In genomic region chr10:59920810-59921681, GRCm38 (mm10) we compare ENCODE assay signal across 7 mouse cellular contexts. TPM values are rescaled to one million over a fixed set of nuclear protein-coding genes. Genes with fewer than 3 reads are reported as not detected.
DNase-seq lines count a peak whose midpoint lies in the region; ATAC-seq and TF ChIP-seq lines count a peak whose summit lies in the region.

No protein-coding gene starts in this region.

- H3K9me3 ChIP-seq in forebrain, postnatal 0 days (ENCODE audit: low read length) = no peaks in the 10 kb centered on the region
- no peaks in the 10 kb centered on the region for H3K9me3 ChIP-seq in hindbrain, embryonic 12.5 days (replicated peaks)

- H3K27ac ChIP-seq in forebrain, postnatal 0 days (ENCODE audit: low read depth, low read length) = peak overlapping the region; percentile 71
- H3K27ac ChIP-seq in hindbrain, embryonic 12.5 days = peak overlapping the region; percentile 80

- TF ChIP-seq CTCF in forebrain, postnatal 0 days (IDR thresholded peaks at IDR 0.05; ENCODE audit: low read depth) = peak; percentile 50

- ATAC-seq in forebrain, postnatal 0 days = peak; percentile 92
- ATAC-seq in hindbrain, embryonic 12.5 days (ENCODE audit: low FRiP score) = peak; percentile 70

- peak; percentile 62 for DNase-seq in R1 (ENCODE audit: low read depth, low spot score)
- DNase-seq in cerebellum, adult 18-20 months = peak; percentile 72 to 73
- peak; percentile 85 for DNase-seq in forebrain, postnatal 0 days
- DNase-seq in layer of hippocampus, postnatal 25 days (ENCODE audit: extremely low spot score in 1 of 2, low spot score in 1 of 2) = peak; percentile 45 to 53
- DNase-seq in lung, postnatal 36 days = peak; percentile 91
- peak; percentile 84 for DNase-seq in skeletal muscle tissue, adult 2 months (ENCODE audit: low read depth, low spot score)

- H3K9ac ChIP-seq in forebrain, postnatal 0 days = peak overlapping the region; percentile 60
- H3K9ac ChIP-seq in hindbrain, embryonic 12.5 days = peak overlapping the region; percentile 51

- peak overlapping the region; percentile 36 for H3K4me3 ChIP-seq in forebrain, postnatal 0 days (ENCODE audit: low read depth, low read length)
- H3K4me3 ChIP-seq in hindbrain, embryonic 12.5 days = peak overlapping the region; percentile 35

- no peaks in the 10 kb centered on the region for H3K36me3 ChIP-seq in forebrain, postnatal 0 days (ENCODE audit: insufficient read depth)
- no peaks in the 10 kb centered on the region for H3K36me3 ChIP-seq in hindbrain, embryonic 12.5 days

- H3K4me2 ChIP-seq in forebrain, postnatal 0 days (ENCODE audit: low read depth) = peak overlapping the region; percentile 83
- peak overlapping the region; percentile 65 for H3K4me2 ChIP-seq in hindbrain, embryonic 12.5 days (replicated peaks)

- no peaks in the 10 kb centered on the region for H3K27me3 ChIP-seq in forebrain, postnatal 0 days (ENCODE audit: insufficient read depth, low read length)
- no peaks in the 10 kb centered on the region for H3K27me3 ChIP-seq in hindbrain, embryonic 12.5 days

- 2% methylated on average over 33 of the region's 33 CpGs for WGBS in forebrain, postnatal 0 days
- WGBS in hindbrain, embryonic 12.5 days = 4% methylated on average over 33 of the region's 33 CpGs

- peaks cover 18% of the 10 kb centered on the region for H3K4me1 ChIP-seq in forebrain, postnatal 0 days (ENCODE audit: insufficient read depth)
- peaks cover 30% of the 10 kb centered on the region for H3K4me1 ChIP-seq in hindbrain, embryonic 12.5 days

RNA-seq across cellular contexts. Expression of gene Ddit4, which starts 30.6 kb away (rescaled TPM):
- 40.0 and 40.7 TPM in 2 replicates for total RNA-seq in forebrain, postnatal 0 days (2014; rRNA removed)
- 52.9 and 57.8 TPM in 2 replicates for polyA plus RNA-seq in forebrain, postnatal 0 days (2015; fragmentation: Nextera tagmentation; extraction: Ambion mirVana)
- polyA plus RNA-seq in hindbrain, embryonic 12.5 days (2016; fragmentation: Nextera tagmentation; extraction: Ambion mirVana) = 78.1 and 78.6 TPM in 2 replicates
- 10 to 100 TPM; 77.1 to 100.0 TPM for total RNA-seq in layer of hippocampus, postnatal 25 days (2021)

RNA-seq across cellular contexts. Expression of gene Dnajb12, which starts 41.7 kb away (rescaled TPM):
- 35.2 and 41.1 TPM in 2 replicates for total RNA-seq in forebrain, postnatal 0 days (2014; rRNA removed)
- polyA plus RNA-seq in forebrain, postnatal 0 days (2015; fragmentation: Nextera tagmentation; extraction: Ambion mirVana) = 21.2 and 23.5 TPM in 2 replicates
- 23.8 and 24.7 TPM in 2 replicates for polyA plus RNA-seq in hindbrain, embryonic 12.5 days (2016; fragmentation: Nextera tagmentation; extraction: Ambion mirVana)
- 10 to 100 TPM; 53.3 to 54.0 TPM for total RNA-seq in layer of hippocampus, postnatal 25 days (2021)

Comparison
In these comparisons a context has a peak if more than half of its experiments do, and no peak if none do; other contexts are left out.
1. Peak in every context shown above with its lines: DNase-seq, ATAC-seq, H3K4me3 ChIP-seq and H3K27ac ChIP-seq.